Mouse (Mus musculus): Measurements from ENCODE around the gene Nop10. TPM values are rescaled to one million over a fixed set of nuclear protein-coding genes. Genes with fewer than 3 reads are reported as not detected.
"Not testable (repeated sequence)": the region's sequence is repeated elsewhere in the genome, so short reads cannot be mapped to it uniquely, and the experiment has no call there.

The Nop10 gene
- polyA plus RNA-seq, 1 experiment from 2014 or later = 160 TPM

DNA sequence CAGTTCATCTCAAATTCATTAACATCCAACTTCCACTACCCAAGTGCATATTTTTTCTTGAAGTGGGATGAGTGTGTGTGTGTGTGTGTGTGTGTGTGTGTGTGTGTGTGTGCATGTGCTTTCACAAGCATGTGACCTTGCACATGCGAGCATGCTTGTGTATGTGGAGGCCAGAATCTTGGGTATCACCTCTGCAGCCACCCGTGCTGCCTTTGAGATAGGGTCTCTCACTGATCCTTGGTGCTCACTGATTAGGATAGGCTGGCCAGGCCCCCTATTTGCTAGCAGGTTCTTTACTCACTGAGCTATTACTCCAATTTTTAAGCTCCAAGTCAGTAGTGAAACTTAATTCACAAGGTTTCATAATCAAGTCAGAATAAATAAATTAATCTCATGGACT, 11.2 kb downstream of the Nop10 start:
- no peak overlapping the region for H3K9ac ChIP-seq (ENCODE audit: low read length)
- no peaks in the 10 kb centered on the region for H3K36me3 ChIP-seq (ENCODE audit: control insufficient read depth, insufficient read depth, low read length)
- ATAC-seq (ENCODE audit: low FRiP score) (no peak), DNase-seq (ENCODE audit: low spot score, missing footprints) (no peak)
- WGBS = 80% methylated on average over 2 of the region's 2 CpGs
- H3K4me1 ChIP-seq (ENCODE audit: control insufficient read depth, insufficient read depth, low read length) = no peaks in the 10 kb centered on the region
- H3K27me3 ChIP-seq (ENCODE audit: control insufficient read depth, insufficient read depth, low read length) = no peaks in the 10 kb centered on the region
- H3K27ac ChIP-seq (ENCODE audit: low read depth, low read length) = no peak overlapping the region
- H3K9me3 ChIP-seq (ENCODE audit: control insufficient read depth, low read length) = no peaks in the 10 kb centered on the region
- no peak overlapping the region for H3K4me3 ChIP-seq (ENCODE audit: low read depth, low read length)
- no peak overlapping the region for H3K4me2 ChIP-seq

GRCm38 (mm10) chr2:112273474-112273873, 11.7 kb downstream of the Nop10 start:
- Histone ChIP-seq H3K4me2 (no peak overlapping the region), H3K4me3 (ENCODE audit: low read depth, low read length) (no peak overlapping the region), H3K9ac (ENCODE audit: low read length) (no peak overlapping the region), H3K27ac (ENCODE audit: low read depth, low read length) (no peak overlapping the region), H3K36me3 (ENCODE audit: control insufficient read depth, insufficient read depth, low read length) (no peaks in the 10 kb centered on the region), H3K27me3 (ENCODE audit: control insufficient read depth, insufficient read depth, low read length) (no peaks in the 10 kb centered on the region), H3K4me1 (ENCODE audit: control insufficient read depth, insufficient read depth, low read length) (no peaks in the 10 kb centered on the region), H3K9me3 (ENCODE audit: control insufficient read depth, low read length) (no peaks in the 10 kb centered on the region)
- WGBS = 91% methylated on average over 6 of the region's 6 CpGs
- DNase-seq (ENCODE audit: low spot score, missing footprints) (no peak), ATAC-seq (ENCODE audit: low FRiP score) (no peak)

GRCm38 (mm10) chr2:112276870-112277269, 15.1 kb downstream of the Nop10 start:
- Histone ChIP-seq H3K4me3 (ENCODE audit: low read depth, low read length) (no peak overlapping the region), H3K27ac (ENCODE audit: low read depth, low read length) (no peak overlapping the region), H3K4me2 (no peak overlapping the region), H3K9ac (ENCODE audit: low read length) (no peak overlapping the region), H3K36me3 (ENCODE audit: control insufficient read depth, insufficient read depth, low read length) (no peaks in the 10 kb centered on the region), H3K4me1 (ENCODE audit: control insufficient read depth, insufficient read depth, low read length) (no peaks in the 10 kb centered on the region), H3K27me3 (ENCODE audit: control insufficient read depth, insufficient read depth, low read length) (no peaks in the 10 kb centered on the region), H3K9me3 (ENCODE audit: control insufficient read depth, low read length) (no peaks in the 10 kb centered on the region)
- no peak for DNase-seq (ENCODE audit: low spot score, missing footprints)
- WGBS = 95% methylated on average over 3 of the region's 3 CpGs
- no peak for ATAC-seq (ENCODE audit: low FRiP score)

GRCm38 (mm10) chr2:112282846-112283245, 21.1 kb downstream of the Nop10 start:
- WGBS = 97% methylated on average over 1 of the region's 1 CpGs
- ATAC-seq (ENCODE audit: low FRiP score) (no peak), DNase-seq (ENCODE audit: low spot score, missing footprints) (no peak)

DNA sequence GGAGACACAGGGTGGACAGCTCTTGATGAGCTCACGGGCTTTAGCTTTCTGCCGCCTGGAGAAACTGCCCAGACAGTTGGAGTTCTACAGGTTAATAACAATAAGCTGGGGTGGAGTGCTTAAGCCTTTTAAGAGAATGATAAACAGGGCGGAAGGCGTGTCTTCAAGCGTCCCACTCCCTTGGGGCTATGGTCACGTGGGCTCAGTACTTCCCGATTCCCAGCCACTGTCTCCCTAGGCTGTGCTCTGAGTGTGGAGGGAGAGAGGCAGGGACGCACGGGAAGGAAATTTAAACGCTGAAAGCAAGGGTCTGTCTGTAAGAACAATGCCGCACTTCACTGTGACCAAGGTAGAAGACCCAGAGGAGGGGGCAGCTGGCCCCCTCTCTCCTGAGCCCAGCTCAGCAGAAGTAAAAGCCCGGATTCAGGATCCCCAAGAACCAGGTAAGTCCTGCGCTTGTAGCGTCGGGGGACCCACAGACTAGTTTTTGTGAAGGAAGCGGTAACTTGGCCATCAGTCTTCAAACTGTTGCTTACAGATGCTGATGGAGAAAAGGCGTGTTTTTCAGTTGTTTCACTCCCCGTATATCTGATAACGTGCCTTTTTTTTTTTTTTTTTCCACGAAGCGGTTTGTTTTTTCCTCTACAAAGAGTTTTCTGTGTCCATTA, 22.8 kb downstream of the Nop10 start:
- H3K9ac ChIP-seq (ENCODE audit: low read length) = peak overlapping the region; percentile 71
- H3K4me1 ChIP-seq (ENCODE audit: control insufficient read depth, insufficient read depth, low read length) = no peaks in the 10 kb centered on the region
- H3K4me2 ChIP-seq = peak overlapping the region; percentile 79
- ATAC-seq (ENCODE audit: low FRiP score) (peak; percentile 94), DNase-seq (ENCODE audit: low spot score, missing footprints) (peak; percentile 94)
- H3K9me3 ChIP-seq (ENCODE audit: control insufficient read depth, low read length) = no peaks in the 10 kb centered on the region
- WGBS = under 1% methylated on average over 21 of the region's 21 CpGs
- peak overlapping the region; percentile 38 for H3K4me3 ChIP-seq (ENCODE audit: low read depth, low read length)
- no peaks in the 10 kb centered on the region for H3K36me3 ChIP-seq (ENCODE audit: control insufficient read depth, insufficient read depth, low read length)
- no peak overlapping the region for H3K27ac ChIP-seq (ENCODE audit: low read depth, low read length)
- H3K27me3 ChIP-seq (ENCODE audit: control insufficient read depth, insufficient read depth, low read length) = no peaks in the 10 kb centered on the region

More at GRCm38 (mm10) chr2:112282846-112283245, 21.1 kb downstream of the Nop10 start:
- Histone ChIP-seq H3K36me3 (ENCODE audit: control insufficient read depth, insufficient read depth, low read length) (no peaks in the 10 kb centered on the region), H3K9ac (ENCODE audit: low read length) (no peak overlapping the region), H3K4me1 (ENCODE audit: control insufficient read depth, insufficient read depth, low read length) (no peaks in the 10 kb centered on the region), H3K4me3 (ENCODE audit: low read depth, low read length) (no peak overlapping the region), H3K4me2 (no peak overlapping the region), H3K27me3 (ENCODE audit: control insufficient read depth, insufficient read depth, low read length) (no peaks in the 10 kb centered on the region), H3K27ac (ENCODE audit: low read depth, low read length) (no peak overlapping the region), H3K9me3 (ENCODE audit: control insufficient read depth, low read length) (no peaks in the 10 kb centered on the region)

DNA sequence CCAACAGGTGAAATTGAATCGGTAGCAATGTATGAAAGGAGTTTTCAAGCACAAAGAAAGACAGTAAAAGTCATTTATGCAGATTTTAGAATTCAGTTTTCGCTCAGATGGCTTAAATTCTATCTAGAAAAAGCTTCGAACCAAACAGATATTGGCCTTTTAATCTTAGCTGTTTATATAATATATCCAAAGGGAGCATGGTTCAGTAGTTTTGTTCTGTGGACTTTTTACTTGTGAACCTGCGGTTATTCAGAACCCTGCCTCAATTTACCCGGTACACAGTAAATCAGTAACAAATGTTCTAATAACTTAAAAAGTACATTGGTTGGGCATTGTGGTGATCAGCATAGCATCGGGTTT, 23.3 kb downstream of the Nop10 start:
- peak overlapping the region; percentile 71; the same call in 1 of the 2 replicates for H3K9ac ChIP-seq (ENCODE audit: low read length)
- H3K27me3 ChIP-seq (ENCODE audit: control insufficient read depth, insufficient read depth, low read length) = no peaks in the 10 kb centered on the region
- no peak for ATAC-seq (ENCODE audit: low FRiP score)
- H3K4me3 ChIP-seq (ENCODE audit: low read depth, low read length) = peak overlapping the region; percentile 38
- no peaks in the 10 kb centered on the region for H3K36me3 ChIP-seq (ENCODE audit: control insufficient read depth, insufficient read depth, low read length)
- no peaks in the 10 kb centered on the region for H3K4me1 ChIP-seq (ENCODE audit: control insufficient read depth, insufficient read depth, low read length)
- H3K9me3 ChIP-seq (ENCODE audit: control insufficient read depth, low read length) = no peaks in the 10 kb centered on the region
- no peak overlapping the region for H3K27ac ChIP-seq (ENCODE audit: low read depth, low read length)
- 65% methylated on average over 6 of the region's 6 CpGs for WGBS
- no peak for DNase-seq (ENCODE audit: low spot score, missing footprints)
- peak overlapping the region; percentile 79 for H3K4me2 ChIP-seq

DNA sequence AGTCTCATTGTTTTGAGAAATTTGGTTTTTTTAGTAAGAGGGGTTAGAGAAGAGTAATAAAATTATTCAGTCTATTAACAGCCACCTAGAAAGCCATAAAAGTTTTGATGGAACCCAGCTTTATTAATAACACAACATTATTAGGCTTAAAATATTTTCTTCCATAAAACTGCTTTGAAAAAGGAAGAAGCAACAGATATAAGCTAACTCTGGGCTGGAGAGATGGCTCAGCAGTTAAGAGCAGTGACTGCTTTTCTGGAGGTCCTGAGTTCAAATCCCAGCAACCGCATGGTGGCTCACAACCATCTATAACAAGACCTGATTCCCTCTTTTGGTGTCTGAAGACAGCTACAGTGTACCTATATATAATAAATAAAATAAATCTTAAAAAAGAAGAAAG, 24.3 kb downstream of the Nop10 start:
- not testable (repeated sequence) for H3K9me3 ChIP-seq (ENCODE audit: control insufficient read depth, low read length); H3K9ac ChIP-seq (ENCODE audit: low read length); H3K27me3 ChIP-seq (ENCODE audit: control insufficient read depth, insufficient read depth, low read length); ATAC-seq (ENCODE audit: low FRiP score); DNase-seq (ENCODE audit: low spot score, missing footprints); H3K4me1 ChIP-seq (ENCODE audit: control insufficient read depth, insufficient read depth, low read length); H3K36me3 ChIP-seq (ENCODE audit: control insufficient read depth, insufficient read depth, low read length); H3K4me3 ChIP-seq (ENCODE audit: low read depth, low read length); H3K27ac ChIP-seq (ENCODE audit: low read depth, low read length); H3K4me2 ChIP-seq
- WGBS = 91% methylated on average over 1 of the region's 1 CpGs

DNA sequence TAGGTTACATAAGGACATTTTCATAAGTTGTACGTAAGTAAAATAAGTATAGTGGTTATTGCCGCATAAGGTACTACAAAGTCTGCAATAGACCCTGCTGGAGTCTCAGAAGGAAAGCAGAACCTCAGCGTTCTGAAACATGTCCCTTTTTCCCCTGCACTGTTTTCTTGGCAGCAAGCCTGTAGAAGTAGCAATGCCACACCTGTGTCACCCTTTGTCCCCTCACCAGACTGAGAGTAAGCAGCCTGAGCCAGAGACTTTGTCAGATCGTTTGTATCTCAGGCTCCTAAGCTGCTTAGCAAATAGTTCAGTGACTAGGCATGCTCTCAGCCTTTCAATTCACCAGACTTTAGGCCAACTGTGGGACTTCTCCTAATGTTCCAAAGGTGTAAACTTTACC, 25.3 kb downstream of the Nop10 start:
- no peak for ATAC-seq (ENCODE audit: low FRiP score)

DNA sequence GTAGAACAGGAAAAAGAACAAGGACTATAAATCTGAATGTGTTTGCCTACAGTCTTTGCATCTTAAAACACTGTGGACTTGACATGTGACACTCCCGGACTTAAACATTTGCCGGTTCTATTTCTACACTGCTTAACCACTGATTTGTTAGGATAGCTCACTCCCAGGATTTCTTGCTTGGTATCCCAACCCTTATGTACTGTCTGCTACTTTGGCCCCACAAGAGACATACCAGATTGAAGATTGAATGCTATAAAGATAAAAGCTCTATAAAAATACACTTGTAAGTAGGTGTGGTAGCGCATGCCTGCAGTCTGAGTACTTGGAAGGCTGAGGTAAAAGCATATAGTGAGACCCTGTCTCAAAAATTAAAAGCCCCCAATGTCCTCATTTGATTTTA, 27.8 kb downstream of the Nop10 start:
- no peak for DNase-seq (ENCODE audit: low spot score, missing footprints)
- Histone ChIP-seq H3K36me3 (ENCODE audit: control insufficient read depth, insufficient read depth, low read length) (no peaks in the 10 kb centered on the region), H3K4me1 (ENCODE audit: control insufficient read depth, insufficient read depth, low read length) (no peaks in the 10 kb centered on the region), H3K9ac (ENCODE audit: low read length) (no peak overlapping the region), H3K4me3 (ENCODE audit: low read depth, low read length) (no peak overlapping the region), H3K4me2 (no peak overlapping the region), H3K9me3 (ENCODE audit: control insufficient read depth, low read length) (no peaks in the 10 kb centered on the region), H3K27ac (ENCODE audit: low read depth, low read length) (no peak overlapping the region), H3K27me3 (ENCODE audit: control insufficient read depth, insufficient read depth, low read length) (no peaks in the 10 kb centered on the region)
- 92% methylated on average over 3 of the region's 3 CpGs for WGBS
- no peak for ATAC-seq (ENCODE audit: low FRiP score)

More for the DNA sequence above, 25.3 kb downstream of the Nop10 start:
- Histone ChIP-seq H3K36me3 (ENCODE audit: control insufficient read depth, insufficient read depth, low read length) (no peaks in the 10 kb centered on the region), H3K4me2 (no peak overlapping the region), H3K9me3 (ENCODE audit: control insufficient read depth, low read length) (no peaks in the 10 kb centered on the region), H3K27me3 (ENCODE audit: control insufficient read depth, insufficient read depth, low read length) (no peaks in the 10 kb centered on the region), H3K9ac (ENCODE audit: low read length) (no peak overlapping the region), H3K27ac (ENCODE audit: low read depth, low read length) (no peak overlapping the region), H3K4me3 (ENCODE audit: low read depth, low read length) (no peak overlapping the region), H3K4me1 (ENCODE audit: control insufficient read depth, insufficient read depth, low read length) (no peaks in the 10 kb centered on the region)
- DNase-seq (ENCODE audit: low spot score, missing footprints) = no peak
- 63% methylated on average over 4 of the region's 4 CpGs for whole genome bisulfite sequencing
